Mouse (Mus musculus): ENCODE measurements around the gene Zrsr1. TPM values are rescaled to one million over a fixed set of nuclear protein-coding genes. Genes with fewer than 3 reads are reported as not detected.
A peak's percentile ranks its signal among the peaks of the same experiment; 100 is the strongest.

Zrsr1 gene
- polyA plus RNA-seq (2015; fragmentation: Nextera tagmentation; extraction: Ambion mirVana): 3.1 and 3.8 TPM in 2 replicates

- H3K27me3 ChIP-seq (ENCODE audit: control insufficient read depth, insufficient read depth, low read depth, low read length): no peaks in the 10 kb centered on the region
- ATAC-seq (ENCODE audit: low read depth): peak; percentile 88
- H3K36me3 ChIP-seq (ENCODE audit: control insufficient read depth, insufficient read depth): peaks cover 3% of the 10 kb centered on the region
- peak within 1 kb of the TSS; percentile 97 for H3K27ac ChIP-seq (ENCODE audit: low read length)
- H3K4me3 ChIP-seq (ENCODE audit: low read depth, low read length): peak within 1 kb of the TSS; percentile 72
- peak within 1 kb of the TSS; percentile 75 for H3K4me2 ChIP-seq (ENCODE audit: low read depth, low read length)
- peak within 1 kb of the TSS; percentile 76 for H3K9ac ChIP-seq (ENCODE audit: low read depth, low read length)
- peaks cover 6% of the 10 kb centered on the region for H3K4me1 ChIP-seq (ENCODE audit: control insufficient read depth, low read depth, low read length)
- no peaks in the 10 kb centered on the region; the same call in 1 of the 2 replicates for H3K9me3 ChIP-seq (replicated peaks; ENCODE audit: control insufficient read depth, low read length)
- 49% methylated on average over 56 of the region's 56 CpGs for WGBS (ENCODE audit: insufficient replicate concordance)
These were observed at the start of gene Zrsr1 for GRCm38 (mm10) chr11:22971835-22972709. TSS of gene Zrsr1 (plus strand) at chr11:22972005.

GRCm38 (mm10) chr11:22922546-22922945, 49.3 kb upstream of the Zrsr1 start:
- Histone ChIP-seq H3K36me3 (ENCODE audit: control insufficient read depth, insufficient read depth) (no peaks in the 10 kb centered on the region), H3K27me3 (ENCODE audit: control insufficient read depth, insufficient read depth, low read depth, low read length) (no peaks in the 10 kb centered on the region), H3K4me3 (ENCODE audit: low read depth, low read length) (no peak overlapping the region), H3K9ac (ENCODE audit: low read depth, low read length) (no peak overlapping the region), H3K27ac (ENCODE audit: low read length) (no peak overlapping the region), H3K4me1 (ENCODE audit: control insufficient read depth, low read depth, low read length) (no peaks in the 10 kb centered on the region; the same call in 1 of the 2 replicates), H3K9me3 (replicated peaks; ENCODE audit: control insufficient read depth, low read length) (no peaks in the 10 kb centered on the region), H3K4me2 (ENCODE audit: low read depth, low read length) (no peak overlapping the region)
- 45% methylated on average over 2 of the region's 2 CpGs for WGBS (ENCODE audit: insufficient replicate concordance)
- no peak for ATAC-seq (ENCODE audit: low read depth)

GRCm38 (mm10) chr11:22923606-22924005, 48.2 kb upstream of the Zrsr1 start:
- Histone ChIP-seq H3K4me1 (ENCODE audit: control insufficient read depth, low read depth, low read length) (no peaks in the 10 kb centered on the region; the same call in 1 of the 2 replicates), H3K27me3 (ENCODE audit: control insufficient read depth, insufficient read depth, low read depth, low read length) (no peaks in the 10 kb centered on the region), H3K9ac (ENCODE audit: low read depth, low read length) (no peak overlapping the region), H3K27ac (ENCODE audit: low read length) (no peak overlapping the region), H3K4me2 (ENCODE audit: low read depth, low read length) (no peak overlapping the region), H3K4me3 (ENCODE audit: low read depth, low read length) (no peak overlapping the region), H3K36me3 (ENCODE audit: control insufficient read depth, insufficient read depth) (no peaks in the 10 kb centered on the region), H3K9me3 (replicated peaks; ENCODE audit: control insufficient read depth, low read length) (no peaks in the 10 kb centered on the region)
- no peak for ATAC-seq (ENCODE audit: low read depth)
- 60% methylated on average over 2 of the region's 2 CpGs for WGBS (ENCODE audit: insufficient replicate concordance)

- WGBS (ENCODE audit: insufficient replicate concordance): 25% methylated on average over 8 of the region's 8 CpGs
- no peak for ATAC-seq (ENCODE audit: low read depth)
- Histone ChIP-seq H3K4me3 (ENCODE audit: low read depth, low read length) (no peak overlapping the region), H3K9me3 (replicated peaks; ENCODE audit: control insufficient read depth, low read length) (no peaks in the 10 kb centered on the region), H3K36me3 (ENCODE audit: control insufficient read depth, insufficient read depth) (no peaks in the 10 kb centered on the region), H3K4me1 (ENCODE audit: control insufficient read depth, low read depth, low read length) (peaks cover 10% of the 10 kb centered on the region), H3K27ac (ENCODE audit: low read length) (no peak overlapping the region), H3K27me3 (ENCODE audit: control insufficient read depth, insufficient read depth, low read depth, low read length) (no peaks in the 10 kb centered on the region), H3K9ac (ENCODE audit: low read depth, low read length) (no peak overlapping the region), H3K4me2 (ENCODE audit: low read depth, low read length) (no peak overlapping the region)
These were observed 43.1 kb upstream of the Zrsr1 start for GRCm38 (mm10) chr11:22928586-22929169.

GRCm38 (mm10) chr11:22930129-22930528, 41.7 kb upstream of the Zrsr1 start:
- Histone ChIP-seq H3K9me3 (replicated peaks; ENCODE audit: control insufficient read depth, low read length) (no peaks in the 10 kb centered on the region), H3K9ac (ENCODE audit: low read depth, low read length) (no peak overlapping the region), H3K4me2 (ENCODE audit: low read depth, low read length) (no peak overlapping the region), H3K27me3 (ENCODE audit: control insufficient read depth, insufficient read depth, low read depth, low read length) (no peaks in the 10 kb centered on the region), H3K4me3 (ENCODE audit: low read depth, low read length) (no peak overlapping the region), H3K27ac (ENCODE audit: low read length) (no peak overlapping the region), H3K36me3 (ENCODE audit: control insufficient read depth, insufficient read depth) (no peaks in the 10 kb centered on the region), H3K4me1 (ENCODE audit: control insufficient read depth, low read depth, low read length) (peaks cover 10% of the 10 kb centered on the region)
- no peak for ATAC-seq (ENCODE audit: low read depth)
- 41% methylated on average over 2 of the region's 2 CpGs for WGBS (ENCODE audit: insufficient replicate concordance)

- WGBS (ENCODE audit: insufficient replicate concordance): 47% methylated on average over 2 of the region's 2 CpGs
- H3K4me3 ChIP-seq (ENCODE audit: low read depth, low read length): no peak overlapping the region
- H3K4me1 ChIP-seq (ENCODE audit: control insufficient read depth, low read depth, low read length): peaks cover 10% of the 10 kb centered on the region
- H3K4me2 ChIP-seq (ENCODE audit: low read depth, low read length): no peak overlapping the region
- H3K27me3 ChIP-seq (ENCODE audit: control insufficient read depth, insufficient read depth, low read depth, low read length): no peaks in the 10 kb centered on the region
- no peak overlapping the region for H3K27ac ChIP-seq (ENCODE audit: low read length)
- no peaks in the 10 kb centered on the region for H3K9me3 ChIP-seq (replicated peaks; ENCODE audit: control insufficient read depth, low read length)
- no peaks in the 10 kb centered on the region for H3K36me3 ChIP-seq (ENCODE audit: control insufficient read depth, insufficient read depth)
- H3K9ac ChIP-seq (ENCODE audit: low read depth, low read length): no peak overlapping the region
- no peak for ATAC-seq (ENCODE audit: low read depth)
These were observed 40.4 kb upstream of the Zrsr1 start for GRCm38 (mm10) chr11:22931320-22931905.

GRCm38 (mm10) chr11:22932167-22932566, 39.6 kb upstream of the Zrsr1 start:
- Histone ChIP-seq H3K9ac (ENCODE audit: low read depth, low read length) (no peak overlapping the region), H3K4me2 (ENCODE audit: low read depth, low read length) (no peak overlapping the region), H3K4me3 (ENCODE audit: low read depth, low read length) (no peak overlapping the region), H3K9me3 (replicated peaks; ENCODE audit: control insufficient read depth, low read length) (no peaks in the 10 kb centered on the region), H3K27me3 (ENCODE audit: control insufficient read depth, insufficient read depth, low read depth, low read length) (no peaks in the 10 kb centered on the region), H3K4me1 (ENCODE audit: control insufficient read depth, low read depth, low read length) (peaks cover 10% of the 10 kb centered on the region), H3K36me3 (ENCODE audit: control insufficient read depth, insufficient read depth) (no peaks in the 10 kb centered on the region), H3K27ac (ENCODE audit: low read length) (no peak overlapping the region)
- 0 out of 2 replicates have a peak, but pooled peaks have one; percentile 19 for ATAC-seq (ENCODE audit: low read depth)

GRCm38 (mm10) chr11:22936446-22937125, 35.2 kb upstream of the Zrsr1 start:
- no peak for ATAC-seq (ENCODE audit: low read depth)
- no peaks in the 10 kb centered on the region for H3K9me3 ChIP-seq (replicated peaks; ENCODE audit: control insufficient read depth, low read length)
- H3K9ac ChIP-seq (ENCODE audit: low read depth, low read length): no peak overlapping the region
- H3K4me2 ChIP-seq (ENCODE audit: low read depth, low read length): no peak overlapping the region
- H3K36me3 ChIP-seq (ENCODE audit: control insufficient read depth, insufficient read depth): no peaks in the 10 kb centered on the region
- no peak overlapping the region for H3K4me3 ChIP-seq (ENCODE audit: low read depth, low read length)
- H3K27ac ChIP-seq (ENCODE audit: low read length): no peak overlapping the region
- peaks cover 10% of the 10 kb centered on the region for H3K4me1 ChIP-seq (ENCODE audit: control insufficient read depth, low read depth, low read length)
- H3K27me3 ChIP-seq (ENCODE audit: control insufficient read depth, insufficient read depth, low read depth, low read length): no peaks in the 10 kb centered on the region
- WGBS (ENCODE audit: insufficient replicate concordance): 38% methylated on average over 5 of the region's 5 CpGs

All from liver, embryonic 16.5 days (tissue).